Mouse (Mus musculus): ENCODE data around the gene Hmgcll1. TPM values are rescaled to one million over a fixed set of nuclear protein-coding genes. Genes with fewer than 3 reads are reported as not detected.
A peak's percentile ranks its signal among the peaks of the same experiment; 100 is the strongest.

The Hmgcll1 gene
- polyA plus RNA-seq, 1 experiment from 2014 or later, result 13.9 TPM

GRCm38 (mm10) chr9:76007342-76007970 lies 7.2 kb upstream of the Hmgcll1 start:
- H3K4me2 ChIP-seq, result no peak overlapping the region
- no peak overlapping the region for H3K27ac ChIP-seq (ENCODE audit: low read depth, low read length)
- H3K9me3 ChIP-seq (ENCODE audit: control insufficient read depth, low read length), result no peaks in the 10 kb centered on the region
- H3K36me3 ChIP-seq (ENCODE audit: control insufficient read depth, insufficient read depth, low read length), result no peaks in the 10 kb centered on the region
- no peaks in the 10 kb centered on the region for H3K27me3 ChIP-seq (ENCODE audit: control insufficient read depth, insufficient read depth, low read length)
- ATAC-seq (ENCODE audit: low FRiP score) (no peak), DNase-seq (ENCODE audit: low spot score, missing footprints) (peak; percentile 62)
- 67% methylated on average over 6 of the region's 6 CpGs for WGBS
- H3K9ac ChIP-seq (ENCODE audit: low read length), result no peak overlapping the region
- H3K4me1 ChIP-seq (ENCODE audit: control insufficient read depth, insufficient read depth, low read length), result no peaks in the 10 kb centered on the region
- no peak overlapping the region for H3K4me3 ChIP-seq (ENCODE audit: low read depth, low read length)

- H3K27me3 ChIP-seq (ENCODE audit: control insufficient read depth, insufficient read depth, low read length), result no peaks in the 10 kb centered on the region
- H3K4me2 ChIP-seq, result no peak overlapping the region
- no peaks in the 10 kb centered on the region for H3K9me3 ChIP-seq (ENCODE audit: control insufficient read depth, low read length)
- DNase-seq (ENCODE audit: low spot score, missing footprints) (no peak), ATAC-seq (ENCODE audit: low FRiP score) (no peak)
- H3K9ac ChIP-seq (ENCODE audit: low read length), result no peak overlapping the region
- H3K36me3 ChIP-seq (ENCODE audit: control insufficient read depth, insufficient read depth, low read length), result no peaks in the 10 kb centered on the region
- no peaks in the 10 kb centered on the region for H3K4me1 ChIP-seq (ENCODE audit: control insufficient read depth, insufficient read depth, low read length)
- WGBS, result 83% methylated on average over 6 of the region's 6 CpGs
- H3K27ac ChIP-seq (ENCODE audit: low read depth, low read length), result no peak overlapping the region
- H3K4me3 ChIP-seq (ENCODE audit: low read depth, low read length), result no peak overlapping the region
These were observed 866 bp upstream of the Hmgcll1 start for GRCm38 (mm10) chr9:76013789-76014188.

- no peaks in the 10 kb centered on the region for H3K27me3 ChIP-seq (ENCODE audit: control insufficient read depth, insufficient read depth, low read length)
- no peaks in the 10 kb centered on the region for H3K36me3 ChIP-seq (ENCODE audit: control insufficient read depth, insufficient read depth, low read length)
- no peak overlapping the region for H3K9ac ChIP-seq (ENCODE audit: low read length)
- no peak overlapping the region for H3K4me2 ChIP-seq
- no peak overlapping the region for H3K27ac ChIP-seq (ENCODE audit: low read depth, low read length)
- 97% methylated on average over 5 of the region's 5 CpGs for WGBS
- no peak overlapping the region for H3K4me3 ChIP-seq (ENCODE audit: low read depth, low read length)
- ATAC-seq (ENCODE audit: low FRiP score), result no peak
- H3K9me3 ChIP-seq (ENCODE audit: control insufficient read depth, low read length), result no peaks in the 10 kb centered on the region
- DNase-seq (ENCODE audit: low spot score, missing footprints), result no peak
- H3K4me1 ChIP-seq (ENCODE audit: control insufficient read depth, insufficient read depth, low read length), result no peaks in the 10 kb centered on the region
These were observed 1.3 kb downstream of the Hmgcll1 start for GRCm38 (mm10) chr9:76015971-76016370.

DNA sequence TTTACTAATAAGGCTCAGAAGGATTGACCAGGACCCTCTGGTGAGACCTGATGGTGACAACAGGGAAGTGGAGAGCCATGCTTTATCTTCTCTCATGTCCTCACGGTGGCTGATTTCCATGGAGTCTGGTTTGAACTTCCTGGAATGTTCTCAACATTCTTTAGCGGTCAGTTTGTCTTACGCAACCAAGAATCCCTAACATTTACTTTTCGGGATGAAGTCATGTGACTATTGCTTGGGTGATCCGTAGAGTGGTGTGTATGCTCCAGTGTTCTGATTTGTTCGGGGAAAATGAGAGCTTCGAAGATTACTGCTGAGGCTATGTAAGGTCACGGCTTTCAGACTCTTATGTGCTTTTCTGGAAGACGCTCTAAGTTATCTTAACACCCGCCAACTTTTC lies 1.9 kb downstream of the Hmgcll1 start:
- ATAC-seq (ENCODE audit: low FRiP score) (no peak), DNase-seq (ENCODE audit: low spot score, missing footprints) (no peak)
- Histone ChIP-seq H3K9me3 (ENCODE audit: control insufficient read depth, low read length) (no peaks in the 10 kb centered on the region), H3K27ac (ENCODE audit: low read depth, low read length) (no peak overlapping the region), H3K36me3 (ENCODE audit: control insufficient read depth, insufficient read depth, low read length) (no peaks in the 10 kb centered on the region), H3K4me3 (ENCODE audit: low read depth, low read length) (no peak overlapping the region), H3K4me1 (ENCODE audit: control insufficient read depth, insufficient read depth, low read length) (no peaks in the 10 kb centered on the region), H3K27me3 (ENCODE audit: control insufficient read depth, insufficient read depth, low read length) (no peaks in the 10 kb centered on the region), H3K4me2 (no peak overlapping the region), H3K9ac (ENCODE audit: low read length) (no peak overlapping the region)
- WGBS, result 90% methylated on average over 10 of the region's 10 CpGs

GRCm38 (mm10) chr9:76023551-76023973 lies 8.9 kb downstream of the Hmgcll1 start:
- ATAC-seq (ENCODE audit: low FRiP score) (no peak), DNase-seq (ENCODE audit: low spot score, missing footprints) (peak; percentile 81)
- no peaks in the 10 kb centered on the region for H3K4me1 ChIP-seq (ENCODE audit: control insufficient read depth, insufficient read depth, low read length)
- H3K9ac ChIP-seq (ENCODE audit: low read length), result no peak overlapping the region
- H3K27ac ChIP-seq (ENCODE audit: low read depth, low read length), result no peak overlapping the region
- WGBS, result 47% methylated on average over 5 of the region's 5 CpGs
- H3K36me3 ChIP-seq (ENCODE audit: control insufficient read depth, insufficient read depth, low read length), result no peaks in the 10 kb centered on the region
- no peaks in the 10 kb centered on the region for H3K27me3 ChIP-seq (ENCODE audit: control insufficient read depth, insufficient read depth, low read length)
- no peak overlapping the region for H3K4me3 ChIP-seq (ENCODE audit: low read depth, low read length)
- H3K4me2 ChIP-seq, result no peak overlapping the region
- no peaks in the 10 kb centered on the region for H3K9me3 ChIP-seq (ENCODE audit: control insufficient read depth, low read length)

- H3K27me3 ChIP-seq (ENCODE audit: control insufficient read depth, insufficient read depth, low read length), result no peaks in the 10 kb centered on the region
- no peak overlapping the region for H3K4me2 ChIP-seq
- H3K27ac ChIP-seq (ENCODE audit: low read depth, low read length), result no peak overlapping the region
- peak; percentile 81 for DNase-seq (ENCODE audit: low spot score, missing footprints)
- no peaks in the 10 kb centered on the region for H3K4me1 ChIP-seq (ENCODE audit: control insufficient read depth, insufficient read depth, low read length)
- ATAC-seq (ENCODE audit: low FRiP score), result no peak
- no peaks in the 10 kb centered on the region for H3K9me3 ChIP-seq (ENCODE audit: control insufficient read depth, low read length)
- no peak overlapping the region for H3K4me3 ChIP-seq (ENCODE audit: low read depth, low read length)
- no peak overlapping the region for H3K9ac ChIP-seq (ENCODE audit: low read length)
- H3K36me3 ChIP-seq (ENCODE audit: control insufficient read depth, insufficient read depth, low read length), result no peaks in the 10 kb centered on the region
- 35% methylated on average over 5 of the region's 5 CpGs for WGBS
These were observed 9.9 kb downstream of the Hmgcll1 start for GRCm38 (mm10) chr9:76024277-76025246.

DNA sequence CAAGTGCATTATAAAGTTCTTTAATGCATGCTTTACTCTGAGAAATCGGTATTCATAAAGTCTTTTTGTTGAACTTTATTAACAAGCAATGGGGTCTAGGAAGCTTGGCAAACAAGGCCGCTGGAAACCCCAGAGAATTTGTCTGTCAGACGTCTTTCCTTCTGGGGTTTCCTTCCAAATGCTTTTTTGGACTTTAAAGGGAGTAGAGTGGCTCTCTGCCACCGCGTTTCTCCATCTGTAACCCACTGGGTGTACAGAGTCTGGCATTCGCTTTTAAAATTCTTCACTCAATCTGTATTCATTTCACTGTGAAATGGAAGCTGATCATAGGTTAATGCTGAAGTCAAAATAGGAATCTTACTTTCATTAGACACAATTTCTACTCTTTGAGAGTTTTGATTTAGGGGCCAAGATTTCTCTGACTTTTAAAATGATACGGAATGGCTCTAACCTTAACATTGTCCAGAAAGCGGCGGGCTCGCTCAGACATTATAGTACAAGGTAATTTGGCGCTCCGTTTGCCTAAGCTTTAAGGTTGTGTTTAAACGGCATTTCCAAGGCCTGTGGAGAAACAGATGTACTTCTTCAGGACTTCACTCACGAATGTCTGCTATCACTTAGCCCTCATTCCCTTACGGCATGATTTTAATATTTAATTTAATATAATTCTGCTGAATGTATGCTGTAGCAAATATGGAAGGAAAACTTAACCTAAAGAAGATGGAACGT lies 15.0 kb downstream of the Hmgcll1 start:
- WGBS, result 88% methylated on average over 16 of the region's 16 CpGs
- Histone ChIP-seq H3K27ac (ENCODE audit: low read depth, low read length) (no peak overlapping the region), H3K9ac (ENCODE audit: low read length) (no peak overlapping the region), H3K4me2 (no peak overlapping the region), H3K4me1 (ENCODE audit: control insufficient read depth, insufficient read depth, low read length) (no peaks in the 10 kb centered on the region), H3K9me3 (ENCODE audit: control insufficient read depth, low read length) (no peaks in the 10 kb centered on the region), H3K36me3 (ENCODE audit: control insufficient read depth, insufficient read depth, low read length) (no peaks in the 10 kb centered on the region), H3K4me3 (ENCODE audit: low read depth, low read length) (no peak overlapping the region), H3K27me3 (ENCODE audit: control insufficient read depth, insufficient read depth, low read length) (no peaks in the 10 kb centered on the region)
- ATAC-seq (ENCODE audit: low FRiP score) (no peak), DNase-seq (ENCODE audit: low spot score, missing footprints) (no peak)

DNA sequence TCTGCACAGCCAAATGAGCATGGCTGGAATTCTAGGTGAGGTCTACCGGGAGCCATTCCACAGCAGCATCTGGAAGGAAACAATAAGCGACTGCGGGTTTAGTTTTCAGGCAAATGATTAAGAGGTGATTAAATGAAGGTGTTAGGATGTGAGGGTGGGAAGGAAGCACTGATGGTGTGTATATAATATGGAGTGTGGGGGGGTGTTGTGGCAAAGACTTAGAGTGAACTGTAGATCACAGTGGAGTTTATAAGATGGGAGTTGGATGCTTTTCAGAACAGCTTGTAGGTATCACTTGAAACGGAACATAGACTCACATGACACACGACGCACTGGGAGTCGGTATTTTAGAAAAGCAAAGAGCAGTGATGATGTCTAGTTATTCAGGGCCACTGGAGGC lies 20.4 kb downstream of the Hmgcll1 start:
- Histone ChIP-seq H3K4me2 (no peak overlapping the region), H3K36me3 (ENCODE audit: control insufficient read depth, insufficient read depth, low read length) (no peaks in the 10 kb centered on the region), H3K4me3 (ENCODE audit: low read depth, low read length) (no peak overlapping the region), H3K4me1 (ENCODE audit: control insufficient read depth, insufficient read depth, low read length) (no peaks in the 10 kb centered on the region), H3K27me3 (ENCODE audit: control insufficient read depth, insufficient read depth, low read length) (no peaks in the 10 kb centered on the region), H3K27ac (ENCODE audit: low read depth, low read length) (no peak overlapping the region), H3K9ac (ENCODE audit: low read length) (no peak overlapping the region), H3K9me3 (ENCODE audit: control insufficient read depth, low read length) (no peaks in the 10 kb centered on the region)
- DNase-seq (ENCODE audit: low spot score, missing footprints) (no peak), ATAC-seq (ENCODE audit: low FRiP score) (no peak)
- 88% methylated on average over 7 of the region's 7 CpGs for WGBS
